Mouse (Mus musculus) cerebellum, adult 2 months (tissue): Measurements from ENCODE around the gene Nrxn1. TPM values are rescaled to one million over a fixed set of nuclear protein-coding genes. Genes with fewer than 3 reads are reported as not detected.

ENCODE experiments used
- DNase-seq, 2 experiments: peaks; one replicate each; pipeline ENCODE4 v3.0.0; 2021
- H3K27ac ChIP-seq: fragments of 200-500 bp; 2 replicates; pipeline ENCODE4 v1.5.1; 2012; ENCODE audit warnings: low read length, control low read depth, inconsistent platforms; ENCODE audit not compliant: insufficient read depth
- H3K27me3 ChIP-seq: fragments of 200-500 bp; 2 replicates; pipeline ENCODE4 v1.6.1; 2012; ENCODE audit warnings: inconsistent platforms, mild to moderate bottlenecking, low read length, moderate library complexity; ENCODE audit not compliant: control insufficient read depth, insufficient read depth
- H3K4me1 ChIP-seq: fragments of 200-500 bp; 2 replicates; pipeline ENCODE4 v1.6.1; 2011; ENCODE audit warnings: low read length; ENCODE audit not compliant: control insufficient read depth, insufficient read depth
- H3K4me3 ChIP-seq: fragments of 200-500 bp; replicated peaks from 2 replicates; pipeline ENCODE3; 2011; ENCODE audit warnings: mild to moderate bottlenecking, low read depth, low read length, control low read depth; ENCODE audit not compliant: insufficient read depth
- CTCF ChIP-seq: fragments of 200-500 bp; IDR thresholded peaks from 2 replicates; pipeline ENCODE4 v1.5.1; 2011; ENCODE audit warnings: low read depth, mild to moderate bottlenecking, control low read depth, low read length, moderate library complexity, borderline replicate concordance; ENCODE audit not compliant: insufficient read depth
- POLR2A ChIP-seq: fragments of 200-500 bp; IDR thresholded peaks from 2 replicates; pipeline ENCODE4 v1.6.1; 2011; ENCODE audit warnings: low read length, control low read depth, borderline replicate concordance; ENCODE audit not compliant: insufficient read depth
- WGBS: fragments of 180-500 bp; shearing (Covaris S2); methylation state at CpG from one replicate; pipeline ENCODE4 v1.1.7; 2018; 5-methylcytosine and 5-hydroxymethylcytosine counted together
- polyA plus RNA-seq: library from polyadenylated mRNA; depleted of rRNA; stranded (reverse); fragments of >200 nt; gene quantifications from 2 replicates; pipeline ENCODE4 v1.2.3, GENCODE M21; 2012

The Nrxn1 gene
- polyA plus RNA-seq, 1 experiment: 143 TPM

DNA sequence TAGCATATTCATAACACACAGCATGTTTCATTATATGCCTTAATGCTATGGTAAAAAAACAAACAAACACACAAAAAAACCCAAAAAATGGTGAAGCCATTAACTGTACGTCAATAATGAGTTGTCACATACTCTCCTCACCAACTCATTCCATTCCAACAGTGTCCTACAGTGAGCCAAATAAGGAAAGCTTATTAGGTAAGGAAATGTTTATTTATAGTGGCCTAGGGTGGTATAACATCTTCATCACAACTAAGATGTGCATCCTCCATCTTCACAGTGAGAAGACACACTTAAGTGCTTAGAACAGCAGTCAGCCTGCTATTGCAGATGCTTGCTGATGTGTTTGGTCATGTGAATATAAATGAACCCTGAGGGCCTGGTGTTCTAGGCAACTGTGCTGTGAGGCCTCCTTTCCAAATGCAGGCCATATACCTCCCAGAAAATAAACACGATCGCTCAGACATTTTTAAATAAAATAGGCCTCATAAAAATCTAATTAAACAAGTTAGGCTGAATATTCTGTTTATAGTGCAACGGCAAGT lies 454.6 kb downstream of the Nrxn1 start:
- DNase-seq: no peak
- no peak overlapping the region for H3K4me3 ChIP-seq
- H3K27ac ChIP-seq: no peak overlapping the region
- 83% methylated on average over 4 of the region's 4 CpGs for WGBS
- no peaks in the 10 kb centered on the region for H3K27me3 ChIP-seq
- no peak for TF ChIP-seq CTCF
- no peak for TF ChIP-seq POLR2A
- no peaks in the 10 kb centered on the region for H3K4me1 ChIP-seq

DNA sequence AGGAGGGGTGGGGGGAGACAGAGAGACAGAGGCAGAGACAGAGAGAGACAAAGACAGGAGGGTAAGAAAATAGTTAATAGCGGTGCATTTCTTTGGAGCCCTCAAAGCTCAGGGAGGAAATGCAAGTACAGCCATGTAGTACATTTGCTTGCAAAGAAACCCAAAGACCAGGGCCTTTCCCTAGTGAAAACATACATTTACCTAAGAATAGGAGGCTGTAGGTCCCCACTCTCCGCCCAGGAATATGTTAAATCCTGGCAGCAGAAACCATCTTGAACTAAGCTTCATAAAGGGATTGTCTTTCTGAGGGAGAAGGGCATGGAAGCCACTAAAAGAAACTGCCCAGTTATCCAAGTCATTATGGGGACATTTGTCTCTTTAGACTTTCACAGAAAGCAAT lies 461.5 kb downstream of the Nrxn1 start:
- no peak for DNase-seq
- Histone ChIP-seq H3K27ac (no peak overlapping the region; the same call in 1 of the 2 replicates), H3K4me1 (peaks cover 18% of the 10 kb centered on the region; the same call in 1 of the 2 replicates), H3K27me3 (no peaks in the 10 kb centered on the region), H3K4me3 (no peak overlapping the region)
- TF ChIP-seq POLR2A (no peak), CTCF (no peak)
- WGBS: 82% methylated on average over 2 of the region's 2 CpGs

DNA sequence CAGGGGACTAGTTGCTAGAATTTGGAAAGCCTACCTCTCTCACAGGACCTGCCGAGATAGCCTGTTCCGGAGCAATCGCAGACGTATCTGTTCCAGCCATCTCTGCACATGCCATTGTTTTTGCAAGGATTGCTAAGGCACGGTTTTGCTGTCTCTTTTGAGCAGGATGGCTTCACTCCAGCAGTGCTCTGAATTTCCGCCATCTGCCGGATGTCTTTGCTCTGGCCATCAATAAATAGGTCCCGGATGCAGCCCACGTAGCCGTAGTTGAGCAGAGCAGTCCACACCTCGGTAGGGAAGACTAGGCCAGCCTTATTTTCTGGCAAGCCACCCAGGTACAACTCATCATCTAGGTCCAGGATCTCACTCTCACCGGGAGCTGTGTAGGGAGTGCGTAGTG lies 463.0 kb downstream of the Nrxn1 start:
- H3K4me1 ChIP-seq: peaks cover 18% of the 10 kb centered on the region; the same call in 1 of the 2 replicates
- peak overlapping the region; percentile 42 for H3K27ac ChIP-seq
- 6% methylated on average over 13 of the region's 13 CpGs for WGBS
- peak; percentile 87 to 94 for DNase-seq
- H3K4me3 ChIP-seq: no peak overlapping the region
- TF ChIP-seq CTCF: no peak
- no peak for TF ChIP-seq POLR2A
- no peaks in the 10 kb centered on the region for H3K27me3 ChIP-seq

DNA sequence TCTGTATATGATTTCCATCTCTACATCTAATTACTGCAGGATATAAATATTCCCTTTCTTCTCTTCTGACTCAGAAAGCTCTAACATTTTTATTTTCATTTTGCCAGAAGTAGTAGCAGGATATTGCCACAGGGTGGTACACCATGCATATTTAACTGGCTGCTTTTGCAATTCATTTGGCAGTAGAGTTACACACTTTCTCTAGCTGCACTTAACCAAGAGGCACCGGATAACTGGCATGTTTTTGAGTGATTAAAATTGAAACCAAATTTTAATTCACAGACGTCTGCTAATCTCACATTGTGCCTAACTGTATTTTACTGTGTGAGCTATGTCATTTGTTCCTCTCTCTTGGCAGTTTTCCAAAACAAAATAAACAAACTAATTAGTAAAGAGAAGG lies 464.4 kb downstream of the Nrxn1 start:
- peak in 1 of 2 experiments; percentile 81 for DNase-seq
- no peaks in the 10 kb centered on the region for H3K27me3 ChIP-seq
- peaks cover 18% of the 10 kb centered on the region; the same call in 1 of the 2 replicates for H3K4me1 ChIP-seq
- WGBS: under 1% methylated on average over 2 of the region's 2 CpGs
- no peak overlapping the region for H3K27ac ChIP-seq
- no peak overlapping the region for H3K4me3 ChIP-seq
- TF ChIP-seq POLR2A (no peak), CTCF (peak; percentile 28; the same call in 1 of the 2 replicates)

DNA sequence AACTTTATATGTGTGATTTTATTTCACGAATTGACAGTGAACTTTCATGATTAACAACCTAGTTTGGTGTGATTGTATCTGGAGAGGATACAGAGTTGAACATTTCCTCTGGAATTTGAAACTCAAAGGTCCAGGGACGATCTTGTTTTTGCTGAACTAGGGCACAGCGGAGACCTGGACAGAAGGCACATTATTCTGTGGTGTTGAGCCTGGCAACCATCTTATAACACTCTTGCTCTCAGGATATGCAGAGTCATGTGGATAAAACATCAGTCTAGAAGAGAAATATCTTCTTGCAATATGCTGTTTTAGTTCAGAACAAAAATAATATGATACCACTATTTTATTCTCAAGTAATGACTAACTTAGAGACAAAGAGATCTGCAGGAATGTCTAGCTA lies 464.9 kb downstream of the Nrxn1 start:
- 25% methylated on average over 3 of the region's 3 CpGs for WGBS
- no peaks in the 10 kb centered on the region for H3K27me3 ChIP-seq
- H3K27ac ChIP-seq: peak overlapping the region; percentile 66
- H3K4me3 ChIP-seq: no peak overlapping the region
- DNase-seq: peak in 1 of 2 experiments; percentile 57
- no peak for TF ChIP-seq POLR2A
- TF ChIP-seq CTCF: no peak
- peaks cover 18% of the 10 kb centered on the region; the same call in 1 of the 2 replicates for H3K4me1 ChIP-seq

DNA sequence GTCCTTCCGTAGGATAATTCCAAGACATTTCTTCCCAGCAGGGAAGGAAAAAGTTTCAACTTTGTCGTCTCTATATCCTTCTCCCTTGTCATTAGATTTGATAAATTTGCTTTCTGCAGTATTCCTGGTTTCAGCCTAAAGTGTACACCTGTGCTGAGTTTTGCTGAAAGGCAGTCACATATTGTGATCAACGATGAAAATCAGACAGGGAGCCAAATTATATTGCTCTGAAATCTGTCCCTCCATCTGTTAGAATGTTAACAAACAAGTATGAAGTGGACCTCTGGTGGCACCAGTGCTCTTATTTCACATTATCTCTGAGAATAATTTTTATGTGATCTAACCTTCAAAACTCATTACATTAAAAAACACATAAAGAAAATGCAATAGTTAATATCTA lies 465.5 kb downstream of the Nrxn1 start:
- Histone ChIP-seq H3K27me3 (no peaks in the 10 kb centered on the region), H3K27ac (no peak overlapping the region), H3K4me3 (no peak overlapping the region), H3K4me1 (peaks cover 18% of the 10 kb centered on the region; the same call in 1 of the 2 replicates)
- WGBS: 12% methylated on average over 3 of the region's 3 CpGs
- DNase-seq: peak in 1 of 2 experiments; percentile 90
- no peak for TF ChIP-seq CTCF
- TF ChIP-seq POLR2A: no peak

DNA sequence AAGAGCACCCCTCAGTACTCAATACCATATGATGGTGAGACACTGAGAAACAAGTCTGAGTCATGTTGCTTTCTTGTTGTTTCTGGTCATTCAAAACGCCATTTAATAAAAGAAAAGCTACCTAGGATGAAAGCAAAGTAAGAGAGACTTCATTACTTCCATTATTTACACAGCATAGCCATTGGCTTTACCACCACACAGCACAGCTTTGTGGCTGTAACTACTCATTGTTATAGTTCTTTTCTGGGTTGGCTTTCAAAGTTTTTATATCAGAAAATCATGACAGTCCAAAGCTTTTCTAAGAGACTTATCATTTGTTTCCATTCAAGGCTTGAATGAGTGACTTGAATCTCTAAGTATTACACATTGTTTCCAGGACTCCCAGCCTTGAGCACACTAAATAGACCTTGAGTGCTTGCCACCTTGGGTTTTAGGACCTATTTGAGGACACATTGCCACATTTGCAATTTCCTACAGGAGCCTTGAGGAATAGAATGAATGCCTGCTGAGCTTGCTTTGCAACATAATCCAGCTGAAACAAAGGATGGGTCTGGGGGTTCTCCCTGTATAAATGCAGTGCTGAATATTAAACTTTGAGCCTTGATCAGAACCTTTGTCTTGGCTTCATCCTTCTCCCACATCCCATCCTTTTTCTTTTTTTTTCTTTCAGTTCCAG lies 468.1 kb downstream of the Nrxn1 start:
- Histone ChIP-seq H3K4me1 (peaks cover 14% of the 10 kb centered on the region; the same call in 1 of the 2 replicates), H3K27me3 (no peaks in the 10 kb centered on the region), H3K4me3 (no peak overlapping the region), H3K27ac (no peak overlapping the region)
- WGBS: 40% methylated on average over 1 of the region's 1 CpGs
- DNase-seq: no peak
- TF ChIP-seq POLR2A: no peak
- no peak for TF ChIP-seq CTCF

DNA sequence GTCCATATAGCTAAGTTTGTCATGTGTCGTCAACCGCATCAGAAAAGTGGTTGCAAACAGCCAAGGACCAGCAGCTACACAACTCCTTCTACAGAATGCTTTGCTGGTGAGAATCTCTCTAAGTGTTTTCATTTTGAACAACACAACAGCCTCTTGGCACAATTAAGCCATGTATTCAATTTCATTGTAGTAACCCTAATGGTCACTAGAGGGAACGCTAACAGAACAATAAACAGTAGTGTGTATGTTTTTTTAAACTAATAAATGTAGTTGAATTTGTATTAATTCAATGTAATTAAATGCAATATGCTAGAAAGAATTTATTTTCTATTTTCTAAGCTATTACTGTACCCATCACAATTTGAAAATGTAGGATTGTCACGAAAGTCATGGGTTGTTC lies 471.0 kb downstream of the Nrxn1 start:
- Histone ChIP-seq H3K4me3 (no peak overlapping the region), H3K27me3 (no peaks in the 10 kb centered on the region), H3K27ac (no peak overlapping the region), H3K4me1 (peaks cover 2% of the 10 kb centered on the region; the same call in 1 of the 2 replicates)
- 91% methylated on average over 4 of the region's 4 CpGs for WGBS
- TF ChIP-seq CTCF (no peak), POLR2A (no peak)
- DNase-seq: no peak
